Mouse (Mus musculus): ENCODE data around the gene Hnf1b.

GRCm38 (mm10) chr11:83877765-83878164, 27.9 kb downstream of the Hnf1b start:
- TF ChIP-seq CTCF (IDR thresholded peaks at IDR 0.05): no peak
- TF ChIP-seq POLR2A (IDR thresholded peaks at IDR 0.05; ENCODE audit: insufficient read depth, low read depth, low read length): no peak
- no peak for TF ChIP-seq EP300 (IDR thresholded peaks at IDR 0.05; ENCODE audit: insufficient read depth, low read depth, low read length)

Data from heart, adult 2 months (tissue).